Mouse (Mus musculus): Measurements from ENCODE around the gene Egflam.

- TF ChIP-seq POLR2A (IDR thresholded peaks at IDR 0.05; ENCODE audit: control insufficient read depth, low read depth, low read length) (no peak), CTCF (IDR thresholded peaks at IDR 0.05; ENCODE audit: control insufficient read depth, insufficient read depth, insufficient replicate concordance, low read depth, low read length) (no peak)
Measured at GRCm38 (mm10) chr15:7383349-7383748, 14.8 kb downstream of the Egflam start.

All from testis, adult 2 months (tissue).